Mouse (Mus musculus) hindbrain, embryonic 11.5 days (tissue): ENCODE measurements around the gene Cdc42ep3. TPM values are rescaled to one million over a fixed set of nuclear protein-coding genes. Genes with fewer than 3 reads are reported as not detected.

Experiments
- ATAC-seq: fragments of 200-750 bp; cut with Nextera tagmentation; 2 replicates; pipeline ENCODE4 v1.8.0; 2017; ENCODE audit warnings: mild to moderate bottlenecking, moderate TSS enrichment, moderate library complexity; ENCODE audit not compliant: low FRiP score
- DNase-seq: peaks from one replicate; pipeline ENCODE4 v3.0.0-alpha.2; 2015; ENCODE audit warnings: low spot score
- H3K27ac ChIP-seq: fragments of 300-500 bp; sonication (generic); 2 replicates; pipeline ENCODE4 v1.5.1; 2014; ENCODE audit warnings: mild to moderate bottlenecking, low read depth, low read length
- H3K27me3 ChIP-seq: fragments of 300-500 bp; sonication (generic); 2 replicates; pipeline ENCODE4 v1.6.1; 2014; ENCODE audit warnings: mild to moderate bottlenecking, low read length, moderate library complexity, mixed read lengths; ENCODE audit not compliant: control insufficient read depth, insufficient read depth
- H3K36me3 ChIP-seq: fragments of 300-500 bp; sonication (generic); 2 replicates; pipeline ENCODE4 v1.6.1; 2014; ENCODE audit warnings: mild to moderate bottlenecking, low read length, moderate library complexity, mixed read lengths; ENCODE audit not compliant: control insufficient read depth, insufficient read depth
- H3K4me1 ChIP-seq: fragments of 300-500 bp; sonication (generic); replicated peaks from 2 replicates; pipeline ENCODE4 v1.6.1; 2014; ENCODE audit warnings: low read length, mixed read lengths; ENCODE audit not compliant: control insufficient read depth, insufficient read depth
- H3K4me2 ChIP-seq: fragments of 300-500 bp; sonication (generic); replicated peaks from 2 replicates; pipeline ENCODE4 v1.6.1; 2014; ENCODE audit warnings: mild to moderate bottlenecking, low read depth, low read length
- H3K4me3 ChIP-seq: fragments of 300-500 bp; sonication (generic); 2 replicates; pipeline ENCODE4 v1.5.1; 2014; ENCODE audit warnings: low read depth, low read length
- H3K9ac ChIP-seq: fragments of 300-500 bp; sonication (generic); 2 replicates; pipeline ENCODE4 v1.6.1; 2014; ENCODE audit warnings: low read depth, low read length
- H3K9me3 ChIP-seq: fragments of 300-500 bp; sonication (generic); 2 replicates; pipeline ENCODE4 v1.6.1; 2016; ENCODE audit warnings: low read length; ENCODE audit not compliant: control insufficient read depth
- WGBS: fragments of 180-500 bp; shearing (Covaris S2); extraction: QIAGEN DNeasy Blood & Tissue Kit; methylation state at CpG from one replicate; pipeline ENCODE4 v1.1.7; 2014; 5-methylcytosine and 5-hydroxymethylcytosine counted together
- polyA plus RNA-seq: library from polyadenylated mRNA; unstranded; fragments of >200 nt; fragmentation: Nextera tagmentation; extraction: Ambion mirVana; gene quantifications from 2 replicates; pipeline ENCODE4 v1.2.1, GENCODE M21; 2014

Cdc42ep3 gene
- polyA plus RNA-seq, 1 experiment from 2014 or later = 34.1 TPM

GRCm38 (mm10) chr17:79349371-79349770 lies 5.5 kb downstream of the Cdc42ep3 start:
- no peaks in the 10 kb centered on the region for H3K9me3 ChIP-seq
- H3K27me3 ChIP-seq = no peaks in the 10 kb centered on the region
- WGBS = 78% methylated on average over 4 of the region's 4 CpGs
- ATAC-seq (no peak), DNase-seq (no peak)
- H3K4me1 ChIP-seq = 0 out of 2 replicates have a peak, but pooled peaks cover 2% of the 10 kb centered on the region
- no peaks in the 10 kb centered on the region for H3K36me3 ChIP-seq
- no peak overlapping the region for H3K4me2 ChIP-seq
- no peak overlapping the region for H3K9ac ChIP-seq
- H3K4me3 ChIP-seq = no peak overlapping the region
- H3K27ac ChIP-seq = no peak overlapping the region

- WGBS = 73% methylated on average over 7 of the region's 7 CpGs
These were observed 6.8 kb downstream of the Cdc42ep3 start for GRCm38 (mm10) chr17:79347920-79348589.

GRCm38 (mm10) chr17:79347291-79347690 lies 7.6 kb downstream of the Cdc42ep3 start:
- Histone ChIP-seq H3K4me2 (no peak overlapping the region), H3K9me3 (no peaks in the 10 kb centered on the region), H3K4me1 (0 out of 2 replicates have a peak, but pooled peaks cover 2% of the 10 kb centered on the region), H3K9ac (no peak overlapping the region), H3K4me3 (no peak overlapping the region), H3K27ac (no peak overlapping the region), H3K36me3 (no peaks in the 10 kb centered on the region), H3K27me3 (no peaks in the 10 kb centered on the region)
- WGBS = 85% methylated on average over 4 of the region's 4 CpGs
- DNase-seq (no peak), ATAC-seq (no peak)

More at GRCm38 (mm10) chr17:79347920-79348589, 6.8 kb downstream of the Cdc42ep3 start:
- no peak overlapping the region for H3K9ac ChIP-seq
- no peak for DNase-seq
- no peaks in the 10 kb centered on the region for H3K36me3 ChIP-seq
- no peak for ATAC-seq
- H3K4me1 ChIP-seq = 0 out of 2 replicates have a peak, but pooled peaks cover 2% of the 10 kb centered on the region
- H3K27ac ChIP-seq = no peak overlapping the region
- no peaks in the 10 kb centered on the region for H3K9me3 ChIP-seq
- no peak overlapping the region for H3K4me3 ChIP-seq
- no peak overlapping the region for H3K4me2 ChIP-seq
- no peaks in the 10 kb centered on the region for H3K27me3 ChIP-seq

DNA sequence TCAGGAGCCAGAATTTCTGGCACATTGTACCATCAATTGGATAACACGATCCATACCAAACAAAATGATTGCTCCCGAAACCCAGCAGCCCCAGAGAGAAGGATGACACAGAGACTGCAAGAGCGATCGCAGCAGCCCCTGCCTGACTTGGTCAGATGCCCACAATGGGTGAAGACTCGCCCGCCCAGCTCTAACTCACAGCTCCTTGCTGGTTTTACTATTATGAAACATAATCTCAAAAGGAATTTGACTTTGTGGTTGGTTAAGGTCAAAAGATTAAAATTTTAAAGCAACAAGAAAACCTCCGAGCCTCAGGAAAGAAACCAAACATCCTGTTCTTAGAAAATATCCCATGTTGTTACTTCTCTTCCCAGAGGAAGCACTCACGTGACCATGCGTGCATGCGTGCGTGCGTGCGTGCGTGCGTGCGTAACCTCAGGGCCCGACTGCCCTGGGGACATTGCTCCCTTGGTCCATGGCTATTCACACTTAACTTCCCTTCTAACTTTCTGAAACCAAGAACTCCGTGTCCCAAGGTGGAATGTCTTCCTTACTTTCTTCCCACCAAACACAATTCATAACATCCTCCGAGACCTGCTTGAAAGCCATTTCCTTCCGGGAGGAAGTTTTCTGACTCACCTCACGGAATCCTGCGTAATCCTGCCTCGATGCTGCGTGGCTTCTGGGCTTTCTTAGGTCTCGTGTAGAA lies 9.7 kb downstream of the Cdc42ep3 start:
- Histone ChIP-seq H3K36me3 (no peaks in the 10 kb centered on the region), H3K4me2 (no peak overlapping the region), H3K4me1 (0 out of 2 replicates have a peak, but pooled peaks cover 2% of the 10 kb centered on the region), H3K4me3 (no peak overlapping the region), H3K27ac (no peak overlapping the region), H3K9me3 (no peaks in the 10 kb centered on the region), H3K27me3 (no peaks in the 10 kb centered on the region), H3K9ac (no peak overlapping the region)
- 89% methylated on average over 25 of the region's 25 CpGs for WGBS
- DNase-seq (no peak), ATAC-seq (no peak)

DNA sequence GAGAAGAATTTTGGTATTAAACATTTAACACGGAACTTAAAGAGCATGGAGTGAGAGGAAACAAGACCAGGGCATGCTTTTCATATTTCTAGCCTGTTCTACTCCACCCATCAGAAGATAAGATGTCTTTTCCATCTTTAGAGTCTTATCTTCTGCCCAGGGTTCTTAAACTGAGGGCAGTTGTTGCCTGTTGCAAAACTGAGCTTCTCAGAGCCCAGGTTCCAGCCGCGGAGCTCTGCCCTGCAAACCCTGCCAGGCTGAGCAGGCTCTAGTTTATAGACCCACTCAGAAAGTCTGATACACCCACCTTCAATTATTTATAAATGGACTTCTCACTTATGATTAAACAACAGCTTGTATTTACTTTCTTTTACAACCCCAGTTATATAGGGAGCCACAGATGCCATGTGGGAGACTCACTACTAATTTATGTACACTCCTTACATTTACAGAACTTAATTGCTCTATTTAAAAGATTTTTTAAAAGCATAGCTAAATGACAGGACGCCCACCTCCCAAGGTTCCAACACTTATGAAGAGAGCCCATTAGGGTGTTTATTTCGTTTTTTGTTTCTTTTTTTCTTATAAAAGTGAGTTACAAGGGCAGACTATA lies 11.5 kb downstream of the Cdc42ep3 start:
- Histone ChIP-seq H3K9me3 (no peaks in the 10 kb centered on the region), H3K4me1 (0 out of 2 replicates have a peak, but pooled peaks cover 2% of the 10 kb centered on the region), H3K4me2 (no peak overlapping the region), H3K36me3 (no peaks in the 10 kb centered on the region), H3K27me3 (no peaks in the 10 kb centered on the region), H3K27ac (no peak overlapping the region), H3K4me3 (no peak overlapping the region), H3K9ac (no peak overlapping the region)
- 64% methylated on average over 5 of the region's 5 CpGs for WGBS
- ATAC-seq = no peak
- no peak for DNase-seq

GRCm38 (mm10) chr17:79342639-79343333 lies 12.1 kb downstream of the Cdc42ep3 start:
- no peak for DNase-seq
- no peak for ATAC-seq
- Histone ChIP-seq H3K4me2 (no peak overlapping the region), H3K9ac (no peak overlapping the region), H3K27me3 (no peaks in the 10 kb centered on the region), H3K9me3 (no peaks in the 10 kb centered on the region), H3K27ac (no peak overlapping the region), H3K4me3 (no peak overlapping the region), H3K4me1 (0 out of 2 replicates have a peak, but pooled peaks cover under 1% of the 10 kb centered on the region), H3K36me3 (no peaks in the 10 kb centered on the region)
- WGBS = 54% methylated on average over 3 of the region's 3 CpGs

- Histone ChIP-seq H3K4me1 (no peaks in the 10 kb centered on the region), H3K4me2 (no peak overlapping the region), H3K36me3 (no peaks in the 10 kb centered on the region), H3K4me3 (no peak overlapping the region), H3K9me3 (no peaks in the 10 kb centered on the region), H3K27ac (no peak overlapping the region), H3K9ac (no peak overlapping the region), H3K27me3 (no peaks in the 10 kb centered on the region)
- DNase-seq (no peak), ATAC-seq (no peak)
- WGBS = 87% methylated on average over 7 of the region's 7 CpGs
These were observed 12.9 kb downstream of the Cdc42ep3 start for GRCm38 (mm10) chr17:79341946-79342470.

- H3K9me3 ChIP-seq = no peaks in the 10 kb centered on the region
- H3K4me3 ChIP-seq = no peak overlapping the region
- H3K27me3 ChIP-seq = no peaks in the 10 kb centered on the region
- WGBS = 79% methylated on average over 3 of the region's 3 CpGs
- no peak overlapping the region for H3K4me2 ChIP-seq
- H3K36me3 ChIP-seq = no peaks in the 10 kb centered on the region
- no peak overlapping the region for H3K9ac ChIP-seq
- no peaks in the 10 kb centered on the region for H3K4me1 ChIP-seq
- no peak overlapping the region for H3K27ac ChIP-seq
- no peak for DNase-seq
- no peak for ATAC-seq
These were observed 17.4 kb downstream of the Cdc42ep3 start for GRCm38 (mm10) chr17:79337494-79337893.
